Comparison of ENCODE assay signal across 9 mouse cellular contexts in the genomic region with DNA sequence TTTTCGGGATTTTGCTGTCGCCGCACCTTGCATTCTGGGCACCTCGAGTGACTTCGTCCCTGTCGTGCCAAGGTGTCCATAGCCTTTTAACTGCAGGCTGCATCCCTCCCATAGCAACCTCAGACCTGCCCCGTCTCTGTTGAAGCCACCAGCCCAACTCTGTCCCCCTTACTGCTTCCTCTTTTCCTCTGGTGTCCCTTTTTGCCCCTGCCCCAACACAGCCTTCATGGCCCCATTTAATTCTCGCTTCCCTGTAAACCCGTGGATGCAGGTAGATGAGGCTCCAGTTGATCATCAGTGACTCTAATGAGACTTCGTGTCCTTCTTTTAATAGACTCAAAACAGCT. TPM values are rescaled to one million over a fixed set of nuclear protein-coding genes. Genes with fewer than 3 reads are reported as not detected.
A peak's percentile ranks its signal among the peaks of the same experiment; 100 is the strongest.
DNase-seq lines count a peak whose midpoint lies in the region; ATAC-seq and TF ChIP-seq lines count a peak whose summit lies in the region.
"Had no signal": no experiment of that assay in that cellular context is flagged by ENCODE, and none has a peak within 500 bp of the region (broad histone marks: within the 10 kb centered on the region; RNA-seq: fewer than 3 reads in every experiment).

No protein-coding gene starts in this region.

- no peak for ATAC-seq in lung, embryonic 14.5 days (ENCODE audit: insufficient read depth)
- ATAC-seq in erythroblast, adult 5-6 weeks (replicated peaks; ENCODE audit: low FRiP score, poor library complexity, severe bottlenecking) = peak; percentile 12
- no peak for ATAC-seq in limb, embryonic 14.5 days (ENCODE audit: low FRiP score, low read depth)

- H3K9ac ChIP-seq in lung, embryonic 14.5 days = peak overlapping the region; percentile 93
- H3K9ac ChIP-seq in limb, embryonic 14.5 days (ENCODE audit: low read depth, low read length, severe bottlenecking) = peak overlapping the region; percentile 98

- H3K4me1 ChIP-seq in lung, embryonic 14.5 days (ENCODE audit: insufficient read depth) = 0 out of 2 replicates have a peak, but pooled peaks cover 9% of the 10 kb centered on the region
- peaks cover 3% of the 10 kb centered on the region; the same call in 1 of the 2 replicates for H3K4me1 ChIP-seq in limb, embryonic 14.5 days (ENCODE audit: control insufficient read depth, insufficient read depth, low read length)
- H3K4me1 ChIP-seq in olfactory bulb, adult 2 months (ENCODE audit: control insufficient read depth, insufficient read depth, low read length) = peaks cover 12% of the 10 kb centered on the region

- peak overlapping the region; percentile 78; the same call in 1 of the 2 replicates for H3K27ac ChIP-seq in lung, embryonic 14.5 days (ENCODE audit: low read depth)
- peak overlapping the region; percentile 82 for H3K27ac ChIP-seq in limb, embryonic 14.5 days (replicated peaks; ENCODE audit: low read depth, low read length)
- H3K27ac ChIP-seq in olfactory bulb, adult 2 months (ENCODE audit: insufficient read depth, low read depth, low read length) = no peak overlapping the region

- DNase-seq in lung, embryonic 14.5 days = no peak
- no peak for DNase-seq in lung, postnatal 36 days
- DNase-seq in limb, embryonic 14.5 days (ENCODE audit: low spot score) = no peak
- DNase-seq in cerebellum, adult 11 months = no peak
- DNase-seq in yolk sac, embryonic 10.5 days (ENCODE audit: low spot score) = no peak
- DNase-seq in frontal cortex, postnatal 36 days (ENCODE audit: low spot score in 2 of 2) = no peak

- peak overlapping the region; percentile 93 for H3K4me2 ChIP-seq in lung, embryonic 14.5 days
- H3K4me2 ChIP-seq in limb, embryonic 14.5 days (replicated peaks; ENCODE audit: low read depth, low read length, severe bottlenecking) = peak overlapping the region; percentile 85

- peaks cover 44% of the 10 kb centered on the region for H3K36me3 ChIP-seq in lung, embryonic 14.5 days (ENCODE audit: insufficient read depth)
- peaks cover 34% of the 10 kb centered on the region for H3K36me3 ChIP-seq in limb, embryonic 14.5 days (ENCODE audit: control insufficient read depth, insufficient read depth, low read length)

- 2% methylated on average over 10 of the region's 10 CpGs for WGBS in lung, embryonic 14.5 days
- 1% methylated on average over 10 of the region's 10 CpGs for WGBS in limb, embryonic 14.5 days
- WGBS in olfactory bulb, adult 2 months = 2% methylated on average over 10 of the region's 10 CpGs

- H3K9me3 ChIP-seq in lung, embryonic 14.5 days (ENCODE audit: low read depth, low read length) = no peaks in the 10 kb centered on the region
- H3K9me3 ChIP-seq in limb, embryonic 14.5 days (ENCODE audit: control insufficient read depth, low read length) = no peaks in the 10 kb centered on the region

- TF ChIP-seq CTCF in lung, embryonic 14.5 days (IDR thresholded peaks at IDR 0.05; ENCODE audit: low read depth) = no peak
- TF ChIP-seq CTCF in olfactory bulb, adult 2 months (IDR thresholded peaks at IDR 0.05; ENCODE audit: insufficient read depth, low read depth, low read length) = no peak

- H3K27me3 ChIP-seq in lung, embryonic 14.5 days (ENCODE audit: insufficient read depth, low read length) = no peaks in the 10 kb centered on the region
- no peaks in the 10 kb centered on the region for H3K27me3 ChIP-seq in limb, embryonic 14.5 days (ENCODE audit: control insufficient read depth, insufficient read depth, low read length)

- H3K4me3 ChIP-seq in lung, embryonic 14.5 days (ENCODE audit: low read depth, low read length) = peak overlapping the region; percentile 96
- peak overlapping the region; percentile 98 for H3K4me3 ChIP-seq in limb, embryonic 14.5 days (replicated peaks; ENCODE audit: low read length)
- peak overlapping the region; percentile 69 for H3K4me3 ChIP-seq in olfactory bulb, adult 2 months (ENCODE audit: insufficient read depth, low read depth, low read length)

- no peak for TF ChIP-seq POLR2A in limb, embryonic 14.5 days (IDR thresholded peaks at IDR 0.05; ENCODE audit: borderline replicate concordance, extremely low read depth, insufficient read depth, insufficient read length)
- TF ChIP-seq POLR2A in olfactory bulb, adult 2 months (IDR thresholded peaks at IDR 0.05; ENCODE audit: insufficient read depth, low read depth, low read length) = no peak

RNA-seq across cellular contexts. Expression of a gene that starts 0.6 kb away (rescaled TPM):
- 130 and 137 TPM in 2 replicates for polyA plus RNA-seq in lung, embryonic 14.5 days (2014; fragmentation: Nextera tagmentation; extraction: Ambion mirVana)
- total RNA-seq in erythroblast, adult 5-6 weeks (2015; ENCODE audit: low replicate concordance) = 7.1 and 10.0 TPM in 2 replicates
- total RNA-seq in erythroblast, adult 5-6 weeks (2017; ENCODE audit: low replicate concordance) = 11.2 and 13.9 TPM in 2 replicates
- polyA plus RNA-seq in limb, embryonic 14.5 days (2012; rRNA removed) = 33.1 and 64.5 TPM in 2 replicates
- polyA plus RNA-seq in limb, embryonic 14.5 days (2014; fragmentation: Nextera tagmentation; extraction: Ambion mirVana) = 121 and 126 TPM in 2 replicates
- not detected in 2 replicates for polyA plus RNA-seq in olfactory bulb, adult 2 months (2012; ENCODE audit: insufficient read depth, insufficient read length, low replicate concordance, missing spikeins)

RNA-seq across cellular contexts. Expression of a gene that starts 19.6 kb away (rescaled TPM):
- polyA plus RNA-seq in lung, embryonic 14.5 days (2014; fragmentation: Nextera tagmentation; extraction: Ambion mirVana) = 0.95 and 1.4 TPM in 2 replicates
- not detected in 2 replicates for total RNA-seq in erythroblast, adult 5-6 weeks (2015; ENCODE audit: low replicate concordance)
- not detected in 2 replicates for total RNA-seq in erythroblast, adult 5-6 weeks (2017; ENCODE audit: low replicate concordance)
- polyA plus RNA-seq in limb, embryonic 14.5 days (2012; rRNA removed) = 0.90 and 2.1 TPM in 2 replicates
- polyA plus RNA-seq in limb, embryonic 14.5 days (2014; fragmentation: Nextera tagmentation; extraction: Ambion mirVana) = 2.2 and 2.4 TPM in 2 replicates
- polyA plus RNA-seq in olfactory bulb, adult 2 months (2012; ENCODE audit: insufficient read depth, insufficient read length, low replicate concordance, missing spikeins) = not detected in 2 replicates
- polyA plus RNA-seq: adrenal gland, adult 2 months had no signal

RNA-seq across cellular contexts. Expression of a gene that starts 22.9 kb away (rescaled TPM):
- 8.3 and 9.3 TPM in 2 replicates for polyA plus RNA-seq in lung, embryonic 14.5 days (2014; fragmentation: Nextera tagmentation; extraction: Ambion mirVana)
- total RNA-seq in erythroblast, adult 5-6 weeks (2015; ENCODE audit: low replicate concordance) = 0.19 TPM in 1 of 2 replicates, not detected in the other
- total RNA-seq in erythroblast, adult 5-6 weeks (2017; ENCODE audit: low replicate concordance) = 0.60 and 4.5 TPM in 2 replicates
- 9.2 and 9.5 TPM in 2 replicates for polyA plus RNA-seq in limb, embryonic 14.5 days (2012; rRNA removed)
- polyA plus RNA-seq in limb, embryonic 14.5 days (2014; fragmentation: Nextera tagmentation; extraction: Ambion mirVana) = 4.0 and 6.6 TPM in 2 replicates
- polyA plus RNA-seq in olfactory bulb, adult 2 months (2012; ENCODE audit: insufficient read depth, insufficient read length, low replicate concordance, missing spikeins) = not detected in 2 replicates

RNA-seq across cellular contexts. Expression of a gene that starts 27.8 kb away (rescaled TPM):
- 0.66 and 0.81 TPM in 2 replicates for polyA plus RNA-seq in lung, embryonic 14.5 days (2014; fragmentation: Nextera tagmentation; extraction: Ambion mirVana)
- not detected in 2 replicates for total RNA-seq in erythroblast, adult 5-6 weeks (2015; ENCODE audit: low replicate concordance)
- total RNA-seq in erythroblast, adult 5-6 weeks (2017; ENCODE audit: low replicate concordance) = not detected in 2 replicates
- 0.52 and 0.72 TPM in 2 replicates for polyA plus RNA-seq in limb, embryonic 14.5 days (2012; rRNA removed)
- polyA plus RNA-seq in limb, embryonic 14.5 days (2014; fragmentation: Nextera tagmentation; extraction: Ambion mirVana) = 0.21 and 0.30 TPM in 2 replicates
- polyA plus RNA-seq in olfactory bulb, adult 2 months (2012; ENCODE audit: insufficient read depth, insufficient read length, low replicate concordance, missing spikeins) = not detected in 2 replicates

RNA-seq across cellular contexts. Expression of a gene that starts 42.3 kb away (rescaled TPM):
- polyA plus RNA-seq in lung, embryonic 14.5 days (2014; fragmentation: Nextera tagmentation; extraction: Ambion mirVana) = not detected in 2 replicates
- 1.5 and 2.9 TPM in 2 replicates for total RNA-seq in erythroblast, adult 5-6 weeks (2015; ENCODE audit: low replicate concordance)
- 3.3 TPM in 1 of 2 replicates, not detected in the other for total RNA-seq in erythroblast, adult 5-6 weeks (2017; ENCODE audit: low replicate concordance)
- 1.8 and 2.5 TPM in 2 replicates for polyA plus RNA-seq in limb, embryonic 14.5 days (2012; rRNA removed)
- 2.4 and 4.2 TPM in 2 replicates for polyA plus RNA-seq in limb, embryonic 14.5 days (2014; fragmentation: Nextera tagmentation; extraction: Ambion mirVana)
- polyA plus RNA-seq in olfactory bulb, adult 2 months (2012; ENCODE audit: insufficient read depth, insufficient read length, low replicate concordance, missing spikeins) = not detected in 2 replicates
